Mouse (Mus musculus) small intestine, adult 2 months (tissue): ENCODE data around the gene Ugt1a7c.
"Not testable (repeated sequence)": the region's sequence is repeated elsewhere in the genome, so short reads cannot be mapped to it uniquely, and the experiment has no call there.

ENCODE experiments used
- CTCF ChIP-seq: fragments of 200-500 bp; IDR thresholded peaks from 2 replicates; pipeline ENCODE4 v1.5.1; 2012; ENCODE audit warnings: low read depth, mild to moderate bottlenecking, control low read depth, inconsistent platforms, low read length, moderate library complexity, mixed read lengths; ENCODE audit not compliant: insufficient replicate concordance, insufficient read length; ENCODE audit errors: extremely low read depth
- POLR2A ChIP-seq: fragments of 200-500 bp; IDR thresholded peaks from 2 replicates; pipeline ENCODE4 v1.6.1; 2012; ENCODE audit warnings: low read depth, mild to moderate bottlenecking, control low read depth, inconsistent platforms, low read length, moderate library complexity

DNA sequence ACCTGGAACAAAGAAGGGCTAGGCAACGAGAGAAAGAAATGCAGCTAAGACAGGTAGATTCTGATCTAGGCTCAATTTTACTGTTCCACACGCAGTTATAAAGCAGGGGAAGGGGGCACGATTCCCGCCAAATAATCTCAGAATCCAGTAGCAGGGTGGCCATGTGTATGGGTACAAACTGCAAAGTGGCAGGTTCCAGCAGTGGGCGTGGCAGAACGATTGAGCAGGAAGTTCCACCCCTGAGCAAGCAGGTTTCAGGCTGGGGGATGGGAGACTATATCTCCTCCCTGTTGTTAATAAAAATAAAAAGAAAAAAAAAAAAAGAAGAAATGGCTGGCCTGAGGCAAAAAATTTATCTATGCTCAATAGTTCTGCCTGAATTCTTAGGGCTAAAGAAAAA lies 17.9 kb downstream of the Ugt1a7c start:
- TF ChIP-seq POLR2A, CTCF: not testable (repeated sequence)
